Mouse (Mus musculus) forebrain, embryonic 16.5 days (tissue): ENCODE measurements at regions not wholly inside any gene's neighbourhood (a gene's known extent, or its start where the extent isn't known, plus 50 kb on each side); places are given as distances from the start of the nearest gene placed in this dataset.
A peak's percentile ranks its signal among the peaks of the same experiment; 100 is the strongest.

Source experiments
- ATAC-seq: fragments of 200-750 bp; cut with Nextera tagmentation; 2 replicates; pipeline ENCODE4 v1.8.0; 2017; ENCODE audit warnings: mild to moderate bottlenecking, moderate library complexity
- H3K27ac ChIP-seq: fragments of 300-500 bp; sonication (generic); 2 replicates; pipeline ENCODE4 v1.5.1; 2014; ENCODE audit warnings: low read length, control low read depth
- H3K27me3 ChIP-seq: fragments of 300-500 bp; sonication (generic); replicated peaks from 2 replicates; pipeline ENCODE4 v1.6.1; 2014; ENCODE audit warnings: low read length; ENCODE audit not compliant: control insufficient read depth, insufficient read depth
- H3K36me3 ChIP-seq: fragments of 300-500 bp; sonication (generic); 2 replicates; pipeline ENCODE4 v1.6.1; 2014; ENCODE audit not compliant: control insufficient read depth, insufficient read depth
- H3K4me1 ChIP-seq: fragments of 300-500 bp; sonication (generic); replicated peaks from 2 replicates; pipeline ENCODE4 v1.6.1; 2014; ENCODE audit warnings: low read length; ENCODE audit not compliant: control insufficient read depth, insufficient read depth
- H3K4me2 ChIP-seq: fragments of 300-500 bp; sonication (generic); 2 replicates; pipeline ENCODE4 v1.6.1; 2014; ENCODE audit warnings: mild to moderate bottlenecking, low read length, control low read depth
- H3K4me3 ChIP-seq: fragments of 300-500 bp; sonication (generic); replicated peaks from 2 replicates; pipeline ENCODE4 v1.5.1; 2014; ENCODE audit warnings: mild to moderate bottlenecking, low read length, control low read depth
- H3K9ac ChIP-seq: fragments of 300-500 bp; sonication (generic); replicated peaks from 2 replicates; pipeline ENCODE4 v1.6.1; 2014; ENCODE audit warnings: low read depth, low read length, control low read depth
- H3K9me3 ChIP-seq: fragments of 300-500 bp; sonication (generic); 2 replicates; pipeline ENCODE4 v1.6.1; 2016; ENCODE audit warnings: low read length; ENCODE audit not compliant: control insufficient read depth
- WGBS: fragments of 180-500 bp; shearing (Covaris S2); extraction: QIAGEN DNeasy Blood & Tissue Kit; methylation state at CpG from one replicate; pipeline ENCODE4 v1.1.7; 2014; 5-methylcytosine and 5-hydroxymethylcytosine counted together

DNA sequence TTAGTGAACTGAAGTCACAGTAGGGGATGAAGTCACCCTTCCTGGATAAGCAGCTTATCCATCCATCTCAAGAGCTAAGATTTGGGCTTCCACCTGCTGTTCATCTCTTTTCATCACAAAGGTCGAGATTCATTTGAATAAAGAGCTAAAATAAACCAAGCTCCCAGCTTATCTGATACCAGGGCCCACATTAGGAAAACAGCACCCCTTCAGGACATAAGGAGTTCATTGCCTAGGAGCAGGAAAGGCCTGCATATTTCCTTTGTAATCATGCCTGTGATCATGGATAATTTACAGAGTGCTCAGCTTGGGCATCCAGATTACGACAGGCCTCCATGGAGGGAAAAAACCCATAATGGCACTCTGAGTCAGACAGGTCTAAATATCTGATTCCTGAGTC, 190.7 kb upstream of the Klhl29 start:
- Histone ChIP-seq H3K27me3 (no peaks in the 10 kb centered on the region), H3K9me3 (no peaks in the 10 kb centered on the region), H3K4me2 (no peak overlapping the region), H3K36me3 (no peaks in the 10 kb centered on the region), H3K27ac (no peak overlapping the region), H3K4me3 (no peak overlapping the region), H3K4me1 (no peaks in the 10 kb centered on the region), H3K9ac (no peak overlapping the region)
- no peak for ATAC-seq
- 14% methylated on average over 2 of the region's 2 CpGs for WGBS

DNA sequence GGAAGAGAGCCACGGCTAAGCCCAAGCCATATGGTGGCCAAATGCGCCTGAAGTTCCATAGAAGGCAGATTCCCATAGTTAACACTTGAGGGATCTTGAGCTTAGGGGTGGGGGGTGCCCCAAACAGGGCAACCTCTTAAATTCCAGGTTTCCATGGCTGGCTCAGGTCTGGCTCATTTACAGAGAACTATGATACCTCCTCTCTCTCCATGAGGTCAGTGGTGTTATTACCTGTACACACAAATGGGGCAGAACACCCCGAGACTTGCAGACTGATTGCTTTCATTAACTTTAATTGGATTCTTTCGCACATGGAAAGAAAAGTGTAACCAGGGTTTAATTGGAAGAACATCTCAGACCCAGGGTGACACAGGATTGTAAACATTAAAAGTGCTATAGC, 177.1 kb upstream of the Klhl29 start:
- Histone ChIP-seq H3K36me3 (no peaks in the 10 kb centered on the region), H3K9ac (no peak overlapping the region), H3K4me3 (no peak overlapping the region), H3K4me2 (no peak overlapping the region), H3K27me3 (no peaks in the 10 kb centered on the region), H3K4me1 (peaks cover 8% of the 10 kb centered on the region), H3K9me3 (no peaks in the 10 kb centered on the region), H3K27ac (no peak overlapping the region)
- WGBS, result 50% methylated on average over 4 of the region's 4 CpGs
- no peak for ATAC-seq

DNA sequence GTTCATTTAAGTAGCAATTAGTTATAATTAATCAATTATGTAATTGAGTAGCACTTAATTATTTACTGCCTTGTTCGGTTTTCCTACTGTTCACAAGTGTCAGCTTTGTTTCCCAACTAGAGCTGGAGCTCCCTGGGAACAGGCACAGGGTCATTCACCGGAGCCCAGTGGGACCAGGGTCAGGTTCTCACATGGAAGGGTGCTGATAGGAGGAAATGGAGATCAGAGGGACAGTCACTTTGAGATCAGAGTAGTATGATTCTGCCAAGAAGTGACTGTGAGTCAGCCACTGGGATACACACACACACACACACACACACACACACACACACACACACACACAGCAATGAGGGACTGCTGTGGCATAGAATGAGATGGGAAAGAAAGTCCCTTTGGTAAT, 176.4 kb upstream of the Klhl29 start:
- ATAC-seq, result no peak
- no peak overlapping the region for H3K27ac ChIP-seq
- H3K36me3 ChIP-seq, result no peaks in the 10 kb centered on the region
- no peak overlapping the region for H3K4me3 ChIP-seq
- H3K9me3 ChIP-seq, result no peaks in the 10 kb centered on the region
- no peak overlapping the region for H3K4me2 ChIP-seq
- no peak overlapping the region for H3K9ac ChIP-seq
- WGBS, result 49% methylated on average over 2 of the region's 2 CpGs
- no peaks in the 10 kb centered on the region for H3K27me3 ChIP-seq
- H3K4me1 ChIP-seq, result peaks cover 9% of the 10 kb centered on the region

DNA sequence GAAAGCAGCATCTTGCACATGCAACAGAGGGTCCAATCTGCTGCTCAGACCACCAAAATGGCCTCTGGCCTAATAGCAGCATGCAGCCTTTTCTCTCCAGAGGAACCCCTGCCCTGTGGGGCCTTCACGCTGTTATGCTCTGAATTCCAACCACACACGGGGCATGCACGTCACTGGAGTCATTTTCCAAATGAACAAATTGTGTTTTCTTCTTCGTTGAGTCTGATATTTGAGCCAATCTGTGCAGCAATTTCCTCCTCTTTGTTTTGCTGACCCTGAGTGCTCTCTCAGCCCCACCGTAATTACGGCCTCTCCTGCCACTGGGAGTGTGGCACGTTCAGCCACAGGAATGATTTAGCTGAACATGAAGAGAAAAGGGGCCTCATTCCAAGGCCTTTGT, 174.3 kb upstream of the Klhl29 start:
- no peak overlapping the region for H3K9ac ChIP-seq
- peak; percentile 31; the same call in 1 of the 2 replicates for ATAC-seq
- WGBS, result 20% methylated on average over 7 of the region's 7 CpGs

DNA sequence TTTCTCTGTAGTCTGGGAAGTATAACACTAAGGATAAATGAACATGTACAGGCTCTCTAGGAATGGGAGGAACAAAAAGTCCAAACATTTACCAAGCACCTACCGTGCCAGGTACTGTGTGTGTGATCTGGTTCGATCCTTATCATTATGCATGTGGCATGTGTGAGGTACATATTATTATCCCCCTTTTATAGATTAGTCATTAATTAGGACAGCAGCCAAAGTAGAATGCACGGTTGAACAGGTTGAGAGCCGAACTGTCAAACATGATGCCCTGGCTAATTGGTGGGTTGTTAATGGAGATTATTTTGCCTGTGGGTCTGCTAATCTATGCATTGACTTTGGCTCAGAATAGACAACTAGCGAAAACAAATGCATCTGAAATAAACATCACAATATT, 172.2 kb upstream of the Klhl29 start:
- Histone ChIP-seq H3K4me2 (no peak overlapping the region), H3K36me3 (no peaks in the 10 kb centered on the region), H3K9ac (no peak overlapping the region), H3K27ac (no peak overlapping the region), H3K4me1 (peaks cover 9% of the 10 kb centered on the region), H3K27me3 (no peaks in the 10 kb centered on the region), H3K4me3 (no peak overlapping the region), H3K9me3 (no peaks in the 10 kb centered on the region)
- WGBS, result 16% methylated on average over 5 of the region's 5 CpGs
- peak; percentile 69 for ATAC-seq

More for the DNA sequence above, 174.3 kb upstream of the Klhl29 start:
- Histone ChIP-seq H3K4me2 (no peak overlapping the region), H3K9me3 (no peaks in the 10 kb centered on the region), H3K4me3 (no peak overlapping the region), H3K4me1 (peaks cover 9% of the 10 kb centered on the region), H3K27ac (no peak overlapping the region), H3K27me3 (no peaks in the 10 kb centered on the region), H3K36me3 (no peaks in the 10 kb centered on the region)

DNA sequence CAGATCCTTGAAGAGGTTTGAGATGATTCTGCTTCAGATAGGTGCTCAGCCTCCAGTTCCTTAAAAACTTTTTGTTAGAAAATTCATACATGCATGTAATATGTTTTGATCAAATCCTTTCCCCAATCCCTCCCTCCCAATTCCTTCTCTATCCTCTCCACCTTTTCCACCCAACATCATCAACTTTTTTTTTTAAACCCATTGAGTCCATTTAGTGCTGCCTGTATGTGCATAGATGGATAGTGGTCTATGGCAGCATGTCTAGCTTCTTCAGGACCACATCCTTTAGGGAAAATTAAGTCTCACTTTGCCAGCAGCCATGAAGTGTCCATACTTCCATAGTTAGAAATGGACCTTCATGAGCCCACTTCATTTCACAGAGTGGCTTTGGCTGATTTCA, 167.2 kb upstream of the Klhl29 start:
- ATAC-seq, result no peak
- Histone ChIP-seq H3K4me1 (peaks cover 2% of the 10 kb centered on the region), H3K9me3 (no peaks in the 10 kb centered on the region), H3K4me3 (no peak overlapping the region), H3K4me2 (no peak overlapping the region), H3K9ac (no peak overlapping the region), H3K27me3 (no peaks in the 10 kb centered on the region), H3K27ac (no peak overlapping the region), H3K36me3 (no peaks in the 10 kb centered on the region)

DNA sequence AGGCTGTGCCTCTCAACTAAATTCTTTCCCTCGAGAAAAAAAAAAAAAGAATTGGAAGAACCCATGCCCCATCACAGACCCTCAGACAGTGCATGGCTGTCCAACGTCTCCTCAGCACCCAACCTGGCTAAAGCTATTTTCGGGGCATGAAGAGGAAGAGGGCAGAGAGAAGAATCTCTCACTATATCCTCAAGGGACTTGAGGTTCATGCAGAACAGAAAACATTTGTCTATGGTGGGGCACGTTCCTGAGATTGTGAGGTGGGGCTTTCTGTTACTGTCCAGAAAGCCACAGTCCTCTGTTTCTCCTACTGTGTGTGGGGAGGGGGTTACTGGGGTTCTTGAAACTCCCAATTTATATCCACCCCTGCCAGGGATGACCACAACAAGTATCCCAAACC, 120.8 kb upstream of the Klhl29 start:
- H3K4me1 ChIP-seq, result peaks cover 4% of the 10 kb centered on the region; the same call in 1 of the 2 replicates
- no peak overlapping the region for H3K27ac ChIP-seq
- no peaks in the 10 kb centered on the region for H3K9me3 ChIP-seq
- H3K4me2 ChIP-seq, result no peak overlapping the region
- no peaks in the 10 kb centered on the region for H3K27me3 ChIP-seq
- 83% methylated on average over 4 of the region's 4 CpGs for WGBS
- H3K9ac ChIP-seq, result no peak overlapping the region
- ATAC-seq, result no peak
- H3K36me3 ChIP-seq, result no peaks in the 10 kb centered on the region
- no peak overlapping the region for H3K4me3 ChIP-seq

DNA sequence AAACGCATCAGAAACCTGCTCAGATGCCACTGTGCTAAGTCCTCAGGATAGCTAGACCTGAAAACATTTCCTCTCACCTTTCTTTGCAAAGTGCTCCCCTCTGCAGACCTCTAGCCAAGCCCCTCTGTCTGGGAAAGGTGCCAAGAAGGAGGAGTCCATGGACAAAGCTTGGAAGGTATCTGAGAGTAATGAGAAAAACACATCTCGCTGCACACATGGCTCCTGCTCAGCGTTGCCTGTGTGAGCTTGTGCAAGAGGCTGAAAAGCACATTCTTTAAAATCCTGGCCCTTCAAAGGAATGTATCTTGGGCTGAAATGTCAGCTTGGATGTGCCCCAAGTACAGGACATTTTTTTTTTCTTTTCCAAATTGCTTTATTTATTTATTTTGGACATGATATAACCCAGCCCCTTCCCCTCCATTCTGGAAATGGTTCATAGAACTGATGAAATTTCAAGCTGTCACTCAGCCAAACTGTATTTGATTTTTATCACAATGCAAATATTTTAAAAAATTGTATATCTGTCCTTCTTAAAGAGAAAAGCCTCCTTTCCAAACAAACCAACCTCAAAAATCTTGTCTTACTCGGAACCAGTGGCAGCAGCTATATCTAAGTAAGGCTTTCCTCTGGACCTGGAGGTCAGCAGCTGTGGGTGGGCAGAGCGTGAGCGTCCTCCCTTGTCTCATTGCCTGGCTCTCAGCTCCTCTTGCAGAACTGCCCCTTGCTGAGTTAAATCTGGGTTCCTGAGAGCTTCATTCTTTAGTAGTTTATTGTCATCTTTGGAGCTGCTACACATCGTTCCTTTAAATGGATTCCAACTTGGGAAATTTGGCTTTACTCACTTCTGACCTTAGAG, 119.4 kb upstream of the Klhl29 start:
- Histone ChIP-seq H3K4me2 (no peak overlapping the region), H3K27me3 (no peaks in the 10 kb centered on the region), H3K9ac (no peak overlapping the region), H3K4me3 (no peak overlapping the region), H3K9me3 (no peaks in the 10 kb centered on the region), H3K27ac (no peak overlapping the region), H3K4me1 (peaks cover 4% of the 10 kb centered on the region; the same call in 1 of the 2 replicates), H3K36me3 (no peaks in the 10 kb centered on the region)
- ATAC-seq, result 0 out of 2 replicates have a peak, but pooled peaks have one; percentile 26
- WGBS, result 40% methylated on average over 7 of the region's 7 CpGs

DNA sequence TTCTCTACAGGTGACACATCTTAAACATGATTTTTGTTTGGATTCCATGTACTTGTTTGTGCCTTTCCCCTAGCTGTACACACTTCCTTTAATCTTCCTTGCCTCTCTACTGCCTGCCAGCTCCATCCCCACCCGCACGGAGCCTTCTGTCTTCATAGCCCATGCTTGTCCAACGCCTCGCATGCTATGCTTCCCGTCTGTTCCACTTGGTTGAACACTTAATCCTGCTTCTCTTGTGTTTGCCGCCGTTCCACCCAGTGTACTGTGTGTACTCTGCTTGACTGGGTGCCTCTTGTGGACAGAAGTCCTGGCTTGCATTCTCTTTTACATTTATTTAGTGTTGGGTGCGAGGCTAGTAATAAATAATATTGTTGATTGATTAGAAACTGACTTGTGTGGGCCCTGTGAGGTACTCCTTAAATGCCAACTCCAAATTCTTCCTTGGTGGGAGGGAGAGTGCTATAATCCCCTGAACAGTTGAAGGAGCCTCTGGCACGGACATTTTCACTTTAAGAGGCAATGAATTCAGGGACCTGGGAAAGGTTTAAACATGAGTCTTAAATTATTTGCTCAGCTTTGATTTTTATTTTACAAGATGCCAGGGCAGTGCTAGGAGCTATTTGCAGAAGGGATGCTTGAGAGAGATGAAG, 88.9 kb upstream of the Klhl29 start:
- Histone ChIP-seq H3K4me1 (0 out of 2 replicates have a peak, but pooled peaks cover 3% of the 10 kb centered on the region), H3K9me3 (no peaks in the 10 kb centered on the region), H3K4me2 (no peak overlapping the region), H3K36me3 (no peaks in the 10 kb centered on the region), H3K27ac (no peak overlapping the region), H3K9ac (no peak overlapping the region), H3K27me3 (no peaks in the 10 kb centered on the region), H3K4me3 (no peak overlapping the region)
- WGBS, result 23% methylated on average over 9 of the region's 9 CpGs
- peak; percentile 64 for ATAC-seq
